Mouse (Mus musculus): ENCODE measurements around the gene Zfp341.

DNA sequence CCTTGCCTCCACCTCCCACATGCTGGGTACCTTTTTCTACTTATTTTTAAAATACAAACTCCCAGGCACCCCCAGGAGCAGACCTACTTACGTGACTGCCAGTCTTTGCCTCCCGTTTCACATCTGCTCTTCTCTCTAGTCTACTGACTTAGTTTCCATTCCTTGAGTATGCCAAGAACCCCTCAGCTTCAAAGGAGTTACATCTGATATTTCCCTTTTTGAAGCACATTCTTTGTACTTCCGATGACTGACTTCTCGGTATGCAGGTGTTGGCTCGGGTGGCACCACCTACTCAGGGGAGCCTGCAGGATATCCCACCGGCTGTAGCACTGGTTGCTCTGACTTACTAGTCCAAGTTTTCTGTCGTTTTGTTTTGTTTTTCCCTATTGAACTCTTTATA is 8.9 kb upstream of the Zfp341 start:
- TF ChIP-seq CTCF (IDR thresholded peaks at IDR 0.05) (no peak), POLR2A (IDR thresholded peaks at IDR 0.05; ENCODE audit: insufficient read depth, low read depth, low read length) (no peak), EP300 (IDR thresholded peaks at IDR 0.05; ENCODE audit: insufficient read depth, low read depth, low read length) (no peak)
